Mouse (Mus musculus) adrenal gland, postnatal 25 days (tissue): ENCODE results near the gene Slamf7. TPM values are rescaled to one million over a fixed set of nuclear protein-coding genes. Genes with fewer than 3 reads are reported as not detected.

ENCODE experiments used
- DNase-seq: peaks from one replicate; pipeline ENCODE4 v3.0.0; 2021; ENCODE audit warnings: mixed read lengths
- microRNA-seq, 2 experiments: library from miRNA; unstranded; fragments of <30 nt; microRNA quantifications; one replicate each; pipeline ENCODE4 v1.2.0; 2021
- total RNA-seq: library from RNA; stranded (reverse); gene quantifications from 2 replicates; pipeline ENCODE4 v1.2.3, GENCODE M21; 2021

Gene Slamf7
- total RNA-seq, 1 experiment from 2014 or later: 0.30 TPM

DNA sequence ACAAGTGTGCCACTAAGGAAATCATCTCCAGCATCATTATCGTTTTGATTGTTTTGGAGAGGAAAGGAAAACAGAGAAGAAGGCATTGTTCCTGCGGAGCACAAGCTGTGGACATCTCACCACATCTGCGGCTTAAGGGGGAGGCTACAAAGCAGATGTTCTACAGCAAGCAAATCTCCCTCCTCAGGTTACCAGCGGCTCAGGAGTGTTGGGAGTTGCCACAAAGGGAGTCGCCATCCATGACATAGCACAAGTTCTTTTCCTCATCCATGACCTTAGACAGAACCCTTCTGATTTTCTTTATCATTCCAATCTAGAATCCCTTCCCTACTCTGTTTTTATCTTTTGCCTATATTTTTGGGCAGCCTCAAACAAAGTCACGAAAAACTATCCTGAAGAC, 17.1 kb downstream of the Slamf7 start:
- no peak for DNase-seq

DNA sequence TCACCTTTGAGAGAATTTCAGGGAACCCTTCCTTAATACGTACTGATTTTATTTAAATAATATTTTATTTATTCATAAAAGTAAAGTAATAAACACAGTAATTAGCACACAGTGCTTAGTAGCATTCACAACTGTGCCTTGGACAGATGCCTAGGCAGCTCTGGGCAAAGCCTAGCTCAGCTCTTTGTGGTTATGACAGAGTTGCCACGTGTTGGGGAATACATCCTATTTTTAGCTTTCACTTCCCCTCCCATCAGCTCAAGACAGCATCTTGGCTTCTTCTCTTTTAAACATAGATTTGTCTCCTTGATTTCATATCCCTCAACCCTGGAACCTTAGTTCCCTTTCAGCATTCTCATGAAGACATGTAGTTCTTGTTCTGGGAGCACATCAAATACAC, 21.4 kb downstream of the Slamf7 start:
- DNase-seq: no peak

GRCm38 (mm10) chr1:171630912-171631311, 21.9 kb downstream of the Slamf7 start:
- DNase-seq: no peak

GRCm38 (mm10) chr1:171630041-171630440, 22.8 kb downstream of the Slamf7 start:
- DNase-seq: no peak

DNA sequence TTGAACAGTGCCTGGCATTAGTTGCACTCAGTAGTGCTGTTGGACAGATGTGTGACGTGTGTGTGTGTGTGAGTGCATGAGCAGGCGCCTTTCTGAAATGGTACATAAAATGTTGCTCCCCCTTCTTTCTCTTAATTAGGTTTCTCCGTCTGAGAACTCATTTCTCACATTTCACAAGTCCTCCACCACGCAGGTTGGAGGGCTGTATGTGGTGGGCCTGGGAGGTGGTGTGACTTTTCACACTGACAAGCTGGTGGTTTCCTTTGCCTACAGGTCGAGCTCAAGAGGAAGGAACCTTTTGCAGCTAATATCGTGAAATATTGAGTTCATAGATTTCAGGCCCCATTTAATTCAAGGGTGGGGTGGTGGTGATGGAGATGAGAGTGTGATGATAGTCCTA, 23.7 kb downstream of the Slamf7 start:
- DNase-seq: no peak

DNA sequence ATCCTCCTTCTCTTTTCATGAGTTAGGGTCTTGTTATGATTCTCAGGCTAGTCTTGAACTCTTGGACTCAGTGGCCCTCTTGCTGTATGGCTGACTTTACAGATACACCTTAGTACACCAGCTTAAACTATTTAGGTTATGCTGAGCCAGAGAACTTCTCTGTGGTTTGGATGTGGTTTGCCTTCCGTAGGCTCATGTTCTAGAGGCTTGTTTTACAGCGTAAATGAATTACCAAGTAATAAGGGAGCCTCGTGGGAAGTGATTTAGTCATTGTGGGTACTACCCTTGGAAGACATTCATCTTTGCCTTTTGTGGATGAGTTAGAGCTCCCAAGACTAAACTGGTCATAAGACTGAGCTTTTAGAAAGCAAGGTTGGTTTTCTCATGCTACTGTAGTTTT, 25.0 kb downstream of the Slamf7 start:
- no peak for DNase-seq

GRCm38 (mm10) chr1:171620091-171620490, 32.7 kb downstream of the Slamf7 start:
- no peak for DNase-seq

DNA sequence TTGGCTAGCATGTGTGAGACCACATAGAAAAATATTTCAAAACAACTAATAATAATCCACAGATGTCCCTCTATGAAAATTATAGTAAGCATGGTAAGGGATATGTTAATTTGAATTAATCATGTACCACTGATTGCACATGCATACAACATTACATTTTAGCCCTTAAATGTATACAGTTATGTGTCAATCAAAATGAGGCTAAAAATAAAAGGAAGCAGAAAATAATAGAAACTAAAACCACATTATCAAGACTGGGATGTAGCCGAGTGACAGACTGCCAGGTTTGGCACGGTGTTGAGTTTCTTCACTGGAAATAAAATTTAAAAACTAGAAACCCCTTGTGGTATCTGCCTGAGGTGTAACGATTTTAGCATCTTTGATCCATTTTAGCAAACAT, 33.2 kb downstream of the Slamf7 start:
- no peak for DNase-seq

- DNase-seq: no peak
Measured at GRCm38 (mm10) chr1:171619001-171619400, 33.8 kb downstream of the Slamf7 start.

DNA sequence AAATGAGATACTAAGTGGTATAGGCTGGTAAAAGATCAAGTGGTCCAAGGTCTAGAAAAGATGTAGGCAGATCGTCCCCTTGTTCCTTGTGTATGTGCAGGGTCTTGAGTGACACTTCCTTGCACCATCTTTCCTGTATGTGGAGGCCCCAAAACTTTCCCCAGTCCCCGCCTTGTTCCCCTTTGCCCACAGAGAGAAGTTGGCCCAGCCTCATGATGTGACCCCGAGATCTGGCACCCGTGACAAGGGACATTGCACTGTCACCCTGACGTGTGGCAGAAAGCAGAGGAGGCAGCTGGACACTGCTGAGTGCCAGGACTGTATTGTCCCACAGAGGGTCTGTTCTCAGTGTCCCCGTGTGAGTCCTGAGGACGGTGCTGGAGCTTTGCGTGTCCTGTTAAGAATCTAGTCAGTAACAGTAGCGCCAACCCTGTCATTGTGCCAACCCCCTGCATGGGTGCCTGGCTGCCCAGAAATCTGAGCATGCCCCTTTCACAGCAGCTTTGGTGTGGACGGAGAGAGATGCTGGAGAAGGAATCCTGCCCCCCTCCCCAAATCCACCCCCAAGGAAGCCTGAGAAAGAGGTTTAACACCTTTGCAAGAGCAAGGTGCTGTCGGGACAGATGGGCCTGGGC, 35.8 kb downstream of the Slamf7 start:
- DNase-seq: no peak

GRCm38 (mm10) chr1:171613962-171614361, 38.9 kb downstream of the Slamf7 start:
- DNase-seq: no peak

GRCm38 (mm10) chr1:171610781-171611180, 42.1 kb downstream of the Slamf7 start:
- DNase-seq: no peak

- no peak for DNase-seq
Measured at GRCm38 (mm10) chr1:171610026-171610425, 42.8 kb downstream of the Slamf7 start.

DNA sequence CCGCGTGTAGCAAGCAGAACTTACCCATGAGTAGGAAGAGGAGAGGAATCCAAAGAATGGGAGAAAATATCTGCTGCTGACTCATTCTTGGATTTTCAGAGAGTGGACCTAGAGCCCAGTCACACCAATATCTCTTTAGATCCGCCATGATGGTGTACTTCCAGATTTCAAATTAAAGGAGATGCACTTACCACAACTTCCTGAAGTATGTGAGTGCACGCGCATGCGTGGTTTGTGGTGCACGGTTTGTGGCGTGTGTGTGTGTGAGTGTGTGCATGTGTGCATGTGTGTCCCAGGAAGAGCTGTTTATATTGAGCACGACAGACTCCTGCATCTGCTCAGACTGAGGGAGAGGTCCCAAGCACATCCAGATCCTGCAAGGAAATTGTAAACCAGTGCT, 45.7 kb downstream of the Slamf7 start, which contains the start of gene Ly9:
Gene Ly9 (minus strand): TSS at position 235 of the 400 bp plus-strand sequence.
- no peak for DNase-seq

DNA sequence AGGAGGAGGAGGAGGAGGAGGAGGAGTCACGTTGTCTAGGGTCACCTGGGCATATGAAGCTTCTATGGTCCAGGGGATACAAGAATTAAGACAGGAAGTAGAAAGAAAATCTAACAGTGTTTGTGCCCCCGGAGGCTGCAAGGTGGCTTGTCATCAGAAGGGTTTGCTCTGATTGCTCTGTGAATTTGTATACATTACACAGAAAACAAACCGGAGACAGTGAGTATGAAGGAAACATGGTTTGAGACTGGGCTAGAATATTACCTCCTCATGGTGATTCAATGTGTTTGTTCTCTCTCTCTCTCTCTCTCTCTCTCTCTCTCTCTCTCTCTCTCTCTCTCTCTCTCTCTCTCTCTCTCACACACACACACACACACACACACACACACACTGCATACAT, 46.2 kb downstream of the Slamf7 start:
- no peak for DNase-seq

GRCm38 (mm10) chr1:171604686-171605085, 48.1 kb downstream of the Slamf7 start:
- DNase-seq: no peak

DNA sequence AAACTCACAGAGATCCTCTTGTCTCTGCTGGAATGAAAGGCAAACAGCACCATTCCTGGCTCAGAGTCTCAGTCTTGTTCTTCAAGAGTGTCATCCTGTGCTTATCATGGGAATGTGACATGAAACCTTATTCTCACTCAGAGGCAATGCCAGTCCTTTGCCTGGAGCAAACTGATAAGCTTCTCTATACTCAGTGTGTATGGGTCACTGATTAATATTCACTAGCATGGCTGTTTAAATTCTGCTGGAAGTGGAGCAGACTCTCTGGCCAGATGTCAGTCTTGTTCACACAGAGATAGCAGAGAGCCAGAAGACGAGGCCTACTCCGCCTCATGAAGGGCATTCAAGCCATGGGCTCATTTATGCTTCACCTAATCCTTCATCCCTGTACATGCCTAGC, 68.3 kb downstream of the Slamf7 start:
- no peak for DNase-seq

Small RNA genes within 50 kb of the gene (microRNA-seq; reads per million reads assigned to microRNA genes)
- gene Mir7683: 0 reads per million in 2 experiments

Other genes with a start within 250 kb of the Slamf7 start
- gene Usf1, start 241.7 kb downstream of the Slamf7 start, total RNA-seq: 62.9 and 95.1 TPM in 2 replicates
- gene Tstd1, start 234.2 kb downstream of the Slamf7 start, total RNA-seq: 5.2 and 6.3 TPM in 2 replicates
- 40.1 and 59.7 TPM in 2 replicates for gene F11r, start 215.5 kb downstream of the Slamf7 start, total RNA-seq
- 9.2 and 11.9 TPM in 2 replicates for gene Alyref2, start 149.6 kb downstream of the Slamf7 start, total RNA-seq
- gene Itln1, start 117.7 kb downstream of the Slamf7 start, total RNA-seq: not detected in 2 replicates
- 0.70 TPM in 1 of 2 replicates, not detected in the other for gene Cd244a, start 93.8 kb downstream of the Slamf7 start, total RNA-seq
- 0.48 and 0.67 TPM in 2 replicates for gene Ly9, start 45.6 kb downstream of the Slamf7 start, total RNA-seq
- 1.3 and 1.6 TPM in 2 replicates for gene Cd48, start 29.0 kb upstream of the Slamf7 start, total RNA-seq
- not detected in 2 replicates for gene Slamf1, start 114.1 kb upstream of the Slamf7 start, total RNA-seq
- gene Cd84, start 186.7 kb upstream of the Slamf7 start, total RNA-seq: 2.3 and 2.6 TPM in 2 replicates
- 0.18 TPM in 1 of 2 replicates, not detected in the other for gene Gm10521, start 242.6 kb upstream of the Slamf7 start, total RNA-seq